Mouse (Mus musculus): Measurements from ENCODE around the gene Spaca4.

Gene Spaca4

DNA sequence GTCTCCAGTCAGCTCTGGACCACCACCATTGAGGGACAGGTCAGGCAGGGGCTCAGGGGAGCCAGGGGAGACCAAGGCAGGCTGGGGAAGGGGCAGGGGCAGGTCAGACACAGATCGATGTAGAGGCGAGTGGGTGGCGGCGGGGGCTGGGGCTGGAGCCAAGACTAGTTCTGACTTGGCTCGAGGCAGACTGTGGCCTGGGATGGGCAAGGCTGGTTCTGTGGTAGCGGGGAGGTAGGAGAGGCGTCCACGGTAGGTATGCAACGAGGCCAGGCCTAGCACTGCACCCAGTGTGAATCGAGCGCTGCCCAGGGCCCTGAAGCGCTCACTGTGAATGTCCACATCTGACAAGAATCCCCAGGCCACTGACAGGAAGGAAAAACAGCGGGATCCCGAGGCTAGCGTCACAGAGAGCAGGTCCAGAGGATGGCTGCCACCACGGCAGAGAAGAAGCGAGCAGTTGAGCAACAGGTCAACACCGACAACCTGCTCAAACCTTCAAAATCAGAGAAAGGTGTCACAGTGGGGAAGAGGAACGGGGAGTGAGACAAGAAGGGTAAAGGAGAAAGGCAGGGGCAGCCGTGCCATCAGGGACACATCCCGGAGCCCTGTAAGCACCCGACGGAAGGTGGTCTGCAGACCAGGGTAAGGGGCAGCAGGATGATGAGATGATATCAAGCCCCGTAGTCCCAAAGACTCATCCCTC is 14.1 kb downstream of the Spaca4 start:
- DNase-seq = peak in 1 of 2 experiments; percentile 63

DNA sequence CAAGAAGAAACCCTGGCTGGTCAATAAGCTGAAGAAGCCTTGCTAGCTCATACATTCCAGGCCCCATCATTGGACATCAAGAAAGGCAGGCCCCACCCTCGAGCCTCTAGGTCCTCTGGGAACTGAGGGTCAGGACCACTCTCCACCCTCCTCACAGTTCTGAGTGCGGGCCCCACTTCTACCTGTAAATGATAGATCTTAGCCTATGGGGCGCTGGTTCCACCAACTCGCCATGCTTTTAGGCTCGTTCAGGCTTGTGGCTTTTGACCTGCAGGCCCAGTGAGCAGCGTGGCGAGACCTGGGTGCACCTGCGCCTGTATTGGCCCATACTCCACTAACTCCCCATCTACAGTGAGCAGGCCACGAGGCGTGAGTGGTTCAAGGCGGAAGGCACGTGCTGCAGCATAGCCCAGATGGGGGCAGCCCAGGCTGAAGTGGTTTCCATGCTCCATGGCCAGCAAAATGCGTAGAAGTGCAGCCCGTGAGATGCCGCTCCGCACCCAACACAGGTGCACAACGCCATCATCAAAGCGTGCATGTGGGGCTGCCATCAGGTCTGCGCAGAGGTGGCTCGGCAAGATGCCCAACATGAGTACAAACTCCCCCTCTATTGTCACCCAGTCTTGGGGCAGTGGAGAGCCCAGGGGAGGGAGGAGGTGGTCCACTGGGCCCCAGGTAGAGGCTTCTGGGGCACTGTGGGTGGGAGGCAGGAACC is 15.0 kb downstream of the Spaca4 start:
- DNase-seq = peak in 1 of 2 experiments; percentile 73

DNA sequence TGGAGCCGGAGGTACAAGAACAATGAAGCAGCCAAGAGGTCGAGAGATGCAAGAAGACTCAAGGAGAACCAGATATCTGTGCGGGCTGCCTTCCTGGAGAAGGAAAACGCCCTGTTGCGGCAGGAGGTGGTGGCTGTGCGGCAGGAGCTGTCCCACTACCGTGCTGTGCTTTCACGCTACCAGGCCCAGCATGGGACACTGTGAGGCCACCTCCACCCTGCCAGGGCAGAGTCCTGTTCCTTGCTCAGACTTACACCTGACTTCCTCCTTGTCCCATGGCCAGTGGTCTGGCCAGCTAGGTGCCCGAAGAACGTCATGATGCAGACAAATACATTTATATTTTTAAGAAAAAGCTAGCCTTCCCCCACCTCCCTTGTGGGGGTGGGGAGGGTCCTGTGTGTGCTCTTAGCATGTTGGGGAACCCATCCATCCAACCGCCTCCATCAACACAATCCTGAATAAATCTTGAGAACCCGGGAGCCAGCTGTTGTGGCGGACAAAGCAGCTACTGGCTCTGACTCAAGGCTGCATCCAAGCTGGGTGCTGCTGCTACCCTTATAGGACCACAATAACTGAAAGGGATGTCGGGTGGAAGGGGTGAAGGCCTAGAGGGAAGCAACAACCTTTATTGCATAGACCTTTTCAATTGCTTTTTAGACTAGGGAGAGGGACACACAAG is 15.8 kb downstream of the Spaca4 start:
- peak in 1 of 2 experiments; percentile 64 for DNase-seq

DNA sequence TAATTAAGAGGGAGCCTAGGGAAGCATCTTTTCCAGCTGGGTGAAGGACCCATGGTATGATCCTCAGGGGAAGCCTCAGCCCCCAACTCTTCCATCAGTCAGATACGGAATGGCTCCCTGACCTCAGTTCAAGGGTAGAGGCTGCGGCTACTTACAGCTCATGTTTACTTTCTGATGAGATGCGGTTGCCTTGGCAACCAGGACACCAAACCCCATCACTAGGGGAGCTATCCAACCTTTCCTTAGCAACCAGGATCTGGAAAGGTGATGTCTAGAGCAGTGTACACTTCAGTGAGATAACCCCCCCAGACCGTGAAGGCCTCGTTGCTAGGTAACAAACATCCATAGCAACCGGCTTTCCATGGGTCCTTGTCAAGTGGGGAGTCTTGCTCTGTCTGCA is 16.6 kb downstream of the Spaca4 start:
- DNase-seq = no peak

DNA sequence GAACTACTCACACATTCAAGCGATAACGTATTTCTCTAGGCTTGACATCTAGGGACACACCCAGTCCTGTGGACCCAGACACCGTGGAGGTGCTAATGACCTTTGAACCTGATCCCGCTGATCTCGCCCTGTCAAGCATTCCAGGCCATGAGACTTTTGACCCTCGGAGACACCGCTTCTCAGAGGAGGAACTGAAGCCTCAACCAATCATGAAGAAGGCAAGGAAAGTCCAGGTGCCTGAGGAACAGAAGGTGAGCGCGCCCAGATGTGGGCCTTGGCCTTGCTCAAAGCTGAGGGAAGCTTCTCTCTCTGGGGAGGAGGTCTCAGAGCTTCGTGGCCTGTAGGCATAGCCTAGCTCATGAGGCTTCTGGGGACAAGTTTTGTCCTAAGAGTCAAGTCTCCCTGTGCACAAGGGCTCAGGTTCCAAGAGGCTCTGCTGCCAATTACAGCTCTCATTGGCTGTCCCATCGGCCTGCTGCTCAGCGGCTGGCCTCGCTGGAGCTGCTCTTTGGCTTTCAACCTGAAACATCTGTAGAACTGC is 17.3 kb downstream of the Spaca4 start:
- DNase-seq = peak; percentile 77 to 93

DNA sequence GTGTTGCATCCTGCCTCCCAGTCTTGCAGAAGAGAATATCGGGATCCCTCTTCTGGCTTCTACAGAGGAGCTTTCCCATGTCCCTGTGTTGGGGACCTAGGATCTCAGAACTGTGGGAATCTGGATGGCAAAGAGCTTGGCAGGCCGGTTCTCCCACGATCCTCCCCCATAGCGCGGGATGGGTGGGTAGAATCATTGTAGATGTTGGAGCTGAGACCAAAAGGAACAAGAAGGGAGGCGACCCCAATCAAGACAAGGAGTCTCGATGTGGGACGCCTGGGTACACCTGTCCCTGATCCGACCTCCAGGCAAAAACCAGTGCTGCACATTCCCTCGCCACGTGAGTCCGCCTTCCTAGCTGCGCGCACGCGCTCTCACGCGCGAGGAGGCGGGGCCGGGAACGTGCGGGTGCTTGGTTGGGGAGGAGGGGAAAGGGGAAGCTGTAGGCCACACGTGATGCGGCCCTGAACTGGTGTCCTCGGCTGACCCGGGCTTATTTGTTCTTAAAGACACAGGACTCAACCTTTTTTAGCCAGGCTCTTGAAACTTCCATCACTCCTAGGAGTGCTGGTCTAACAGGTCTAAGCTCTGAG is 18.1 kb downstream of the Spaca4 start:
- DNase-seq = peak; percentile 99

DNA sequence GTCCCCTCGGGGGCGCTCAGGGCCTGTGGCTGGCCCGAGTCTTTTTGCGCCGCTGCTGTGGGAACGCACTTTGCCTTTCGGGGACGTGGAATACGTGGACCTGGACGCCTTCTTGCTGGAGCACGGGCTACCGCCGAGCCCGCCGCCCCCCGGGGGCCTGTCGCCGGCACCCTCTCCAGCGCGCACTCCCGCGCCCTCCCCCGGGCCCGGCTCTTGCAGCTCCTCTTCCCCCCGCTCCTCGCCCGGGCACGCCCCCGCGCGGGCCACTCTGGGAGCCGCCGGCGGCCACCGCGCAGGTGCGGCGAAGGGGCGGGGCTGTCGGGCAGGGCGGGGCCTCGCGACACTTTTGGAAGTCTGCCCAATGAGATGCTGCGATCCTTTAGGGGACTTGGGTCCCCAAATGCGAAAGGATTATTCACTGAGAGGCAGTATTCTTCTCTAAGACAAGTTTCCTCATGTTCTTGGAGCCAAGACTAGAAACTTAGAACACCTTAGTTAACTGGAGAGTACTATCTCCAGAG is 18.8 kb downstream of the Spaca4 start:
- DNase-seq = peak; percentile 86 to 96

DNA sequence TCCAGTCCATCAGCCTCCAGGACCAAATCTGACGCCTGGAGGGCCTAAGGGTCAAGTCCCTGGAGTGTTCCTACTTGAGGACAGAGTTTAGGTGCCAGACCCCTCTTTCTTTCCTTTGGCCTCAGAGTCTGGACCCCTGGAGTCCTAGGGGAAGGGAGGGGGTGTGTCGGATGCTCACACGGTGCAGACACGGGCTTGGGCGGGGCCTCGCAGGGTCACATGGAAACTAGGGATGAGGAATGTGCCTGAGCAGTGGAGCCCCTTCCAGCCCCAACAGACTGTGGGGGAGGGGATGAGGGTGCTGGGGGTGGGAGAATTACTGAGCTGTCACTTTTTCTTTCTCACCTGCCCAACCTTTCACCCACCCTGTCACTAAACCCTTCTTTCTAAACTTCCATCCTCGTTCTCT is 19.7 kb downstream of the Spaca4 start:
- DNase-seq = peak; percentile 85 to 98

DNA sequence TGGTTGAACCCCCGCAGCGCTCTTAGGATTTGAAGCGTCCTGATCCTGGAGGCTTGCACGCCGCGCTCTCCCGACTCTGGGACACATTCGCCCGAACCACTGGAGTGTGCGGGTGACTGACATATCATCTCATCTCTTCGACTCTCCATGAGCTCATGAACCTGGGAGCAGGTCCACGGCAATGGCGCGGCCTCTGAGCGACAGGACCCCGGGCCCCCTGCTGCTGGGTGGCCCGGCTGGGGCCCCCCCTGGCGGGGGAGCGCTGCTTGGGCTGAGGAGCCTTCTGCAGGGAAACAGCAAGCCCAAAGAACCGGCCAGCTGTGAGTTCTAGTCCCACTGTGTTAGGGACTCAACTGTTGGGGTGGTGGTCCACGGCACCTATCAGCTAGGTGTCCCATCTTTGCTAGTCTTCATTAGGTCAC is 20.2 kb downstream of the Spaca4 start:
- DNase-seq = no peak

DNA sequence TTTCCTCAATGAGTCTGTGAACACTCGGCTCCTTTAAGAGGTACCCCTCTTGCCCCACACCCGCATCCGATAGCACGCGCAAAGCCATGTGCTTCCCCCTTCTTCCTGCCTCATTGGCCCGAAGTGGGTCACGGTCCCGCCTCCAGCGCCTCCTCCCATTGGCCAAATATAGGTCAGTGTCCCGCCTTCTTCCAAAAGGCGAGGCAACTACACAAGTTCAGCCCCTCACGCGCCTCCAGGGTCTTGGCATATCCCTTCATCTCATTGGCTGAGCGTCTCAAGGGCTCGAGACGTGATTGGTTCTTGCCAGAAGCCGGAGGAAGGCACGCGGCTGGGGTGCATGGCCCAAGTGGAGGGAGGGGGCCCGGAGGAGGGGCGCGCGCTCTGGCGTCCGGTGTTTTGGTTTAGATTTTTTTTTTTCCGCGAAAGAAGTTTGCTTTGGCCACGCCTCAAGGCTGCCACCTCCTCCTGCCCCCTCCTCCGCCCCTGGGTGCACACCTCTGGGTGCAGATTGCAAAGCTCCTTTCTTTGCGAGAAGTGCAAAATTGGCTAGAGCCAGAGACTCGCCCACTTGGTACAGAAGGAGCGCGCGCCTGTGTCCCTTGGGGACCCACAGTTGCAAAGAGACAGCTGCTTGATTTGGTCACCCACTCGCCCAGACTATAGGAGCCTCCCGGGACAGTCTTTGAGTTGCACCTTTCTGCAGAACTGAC is 20.7 kb downstream of the Spaca4 start, which contains the start of gene Dbp:
Gene Dbp (plus strand): TSS at position 359 of the 713 bp plus-strand sequence.
- DNase-seq = peak; percentile 99 to 100

DNA sequence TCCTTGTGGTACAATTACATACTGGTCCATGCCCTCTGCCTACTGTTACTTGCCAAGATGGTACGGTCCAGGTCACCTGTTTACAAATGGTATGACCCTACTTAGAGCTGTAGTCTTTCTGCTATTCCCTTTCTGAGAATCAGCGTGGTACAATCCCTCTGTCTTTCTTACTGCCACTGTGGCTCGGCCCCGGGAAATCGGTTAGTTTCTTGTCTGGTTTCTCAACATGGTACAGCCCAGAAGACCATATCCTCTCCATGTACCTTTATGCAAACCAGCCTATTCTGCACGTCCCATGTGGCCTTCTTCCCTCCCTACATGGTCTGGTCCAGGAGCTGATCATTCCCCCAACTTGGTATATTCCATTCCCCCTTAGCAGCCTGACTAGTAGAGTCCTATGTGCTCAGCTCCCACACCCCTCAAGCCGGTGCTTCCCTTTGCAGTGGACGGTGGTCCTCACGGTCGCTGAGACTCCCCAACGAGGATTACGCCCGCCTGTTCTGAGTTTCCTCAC is 21.5 kb downstream of the Spaca4 start:
- peak; percentile 66 to 86 for DNase-seq

DNA sequence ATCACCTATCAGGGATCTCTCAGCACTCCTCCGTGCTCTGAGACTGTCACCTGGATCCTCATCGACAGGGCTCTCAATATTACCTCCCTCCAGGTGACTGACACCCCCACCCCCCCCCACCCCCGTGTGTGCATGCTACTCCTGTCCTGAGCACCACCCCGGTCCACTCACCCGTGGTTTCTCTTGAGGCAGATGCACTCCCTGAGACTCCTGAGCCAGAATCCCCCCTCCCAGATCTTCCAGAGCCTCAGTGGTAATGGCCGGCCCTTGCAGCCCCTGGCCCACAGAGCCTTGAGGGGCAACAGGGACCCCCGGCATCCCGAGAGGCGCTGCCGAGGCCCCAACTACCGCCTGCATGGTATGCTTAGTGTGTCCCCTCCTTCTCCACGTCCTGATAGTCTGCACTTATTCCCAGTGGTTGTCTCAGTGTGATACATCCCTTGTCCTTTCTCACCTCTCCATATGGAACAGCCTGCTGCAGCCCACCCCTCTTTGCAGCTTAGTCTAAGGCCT is 22.0 kb downstream of the Spaca4 start:
- peak in 1 of 2 experiments; percentile 68 for DNase-seq

DNA sequence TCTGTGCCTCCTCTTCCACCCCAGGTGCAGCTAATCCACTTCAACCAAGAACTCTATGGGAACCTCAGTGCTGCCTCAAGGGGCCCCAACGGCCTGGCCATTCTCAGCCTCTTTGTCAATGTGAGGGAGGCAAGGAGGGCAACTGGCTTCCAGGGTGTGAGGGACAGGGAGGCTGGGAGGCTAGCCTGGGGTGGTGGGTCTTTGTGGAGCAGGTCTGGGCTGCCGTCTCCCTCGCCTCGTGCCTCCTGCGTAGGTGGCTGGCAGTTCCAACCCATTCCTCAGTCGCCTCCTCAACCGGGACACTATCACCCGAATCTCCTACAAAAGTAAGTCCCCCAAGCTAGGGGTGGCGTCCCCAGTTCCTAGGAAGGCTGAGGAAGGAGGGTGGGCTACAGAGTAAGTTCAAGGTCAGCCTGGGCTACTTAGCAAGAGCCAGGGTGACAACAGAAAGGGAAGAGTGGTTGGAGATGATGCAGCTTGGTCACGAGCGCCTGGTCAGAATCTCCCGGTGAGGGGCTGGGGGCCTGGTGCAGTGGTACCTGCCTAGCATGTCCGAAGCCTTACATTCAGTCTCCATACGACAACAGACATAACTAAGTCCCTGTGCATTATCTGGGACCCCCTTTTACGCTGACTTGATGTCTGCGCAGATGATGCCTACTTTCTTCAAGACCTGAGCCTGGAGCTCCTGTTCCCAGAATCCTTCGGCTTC is 22.6 kb downstream of the Spaca4 start:
- peak in 1 of 2 experiments; percentile 49 for DNase-seq

DNA sequence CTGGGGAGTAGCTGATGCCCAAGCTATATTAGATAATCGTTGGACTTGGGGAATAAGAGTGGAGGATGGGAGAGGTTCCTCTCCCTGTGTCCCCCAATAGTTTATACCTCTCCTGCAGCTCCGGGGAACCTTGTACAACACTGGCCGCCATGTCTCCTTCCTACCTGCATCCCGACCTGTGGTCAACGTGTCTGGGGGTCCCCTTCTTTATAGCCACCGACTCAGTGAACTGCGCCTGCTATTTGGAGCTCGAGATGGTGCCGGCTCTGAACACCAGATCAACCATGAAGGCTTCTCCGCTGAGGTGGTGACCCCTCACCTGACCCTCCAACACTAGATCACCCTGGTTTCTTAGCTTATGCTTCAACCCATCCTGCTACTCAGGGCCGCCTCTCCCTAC is 23.3 kb downstream of the Spaca4 start:
- peak in 1 of 2 experiments; percentile 46 for DNase-seq

DNA sequence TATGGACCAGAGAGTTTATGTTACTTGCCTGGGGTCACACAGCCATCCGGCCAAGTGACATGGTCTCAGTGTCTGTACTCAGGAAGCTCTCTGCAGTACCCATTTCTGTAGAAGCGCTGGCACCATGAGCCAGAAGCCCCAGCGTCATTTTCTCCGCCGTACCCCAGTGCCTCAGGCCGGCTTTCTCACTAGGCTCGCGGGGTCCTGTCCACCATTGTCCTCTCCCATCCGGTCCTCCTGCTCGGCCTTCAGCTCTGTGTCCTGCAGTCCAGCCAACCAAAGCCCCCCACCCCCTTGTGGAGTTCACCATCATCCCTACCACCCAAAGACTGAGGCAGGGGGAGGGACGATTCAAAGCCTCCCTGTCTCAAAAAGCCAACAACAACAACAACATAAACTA is 24.0 kb downstream of the Spaca4 start:
- peak in 1 of 2 experiments; percentile 54 for DNase-seq

DNA sequence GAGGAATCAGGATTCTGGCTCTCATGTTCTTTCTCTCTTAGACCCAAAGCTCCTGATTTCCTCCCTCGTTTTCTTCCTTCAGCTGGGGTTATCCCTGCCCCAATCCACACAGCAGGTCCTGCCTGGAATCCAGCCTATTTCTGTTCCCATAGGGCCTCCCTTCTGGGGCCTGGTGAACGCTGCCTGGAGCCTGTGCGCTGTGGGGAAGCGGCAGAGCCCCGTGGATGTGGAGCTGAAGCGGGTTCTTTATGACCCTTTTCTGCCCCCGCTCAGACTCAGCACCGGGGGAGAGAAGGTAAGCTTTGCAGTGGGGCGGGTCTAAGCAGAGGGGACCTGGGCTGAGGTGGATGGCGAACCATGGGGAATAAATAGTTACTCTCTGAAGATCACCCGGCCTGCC is 24.5 kb downstream of the Spaca4 start:
- peak in 1 of 2 experiments; percentile 65 for DNase-seq

DNA sequence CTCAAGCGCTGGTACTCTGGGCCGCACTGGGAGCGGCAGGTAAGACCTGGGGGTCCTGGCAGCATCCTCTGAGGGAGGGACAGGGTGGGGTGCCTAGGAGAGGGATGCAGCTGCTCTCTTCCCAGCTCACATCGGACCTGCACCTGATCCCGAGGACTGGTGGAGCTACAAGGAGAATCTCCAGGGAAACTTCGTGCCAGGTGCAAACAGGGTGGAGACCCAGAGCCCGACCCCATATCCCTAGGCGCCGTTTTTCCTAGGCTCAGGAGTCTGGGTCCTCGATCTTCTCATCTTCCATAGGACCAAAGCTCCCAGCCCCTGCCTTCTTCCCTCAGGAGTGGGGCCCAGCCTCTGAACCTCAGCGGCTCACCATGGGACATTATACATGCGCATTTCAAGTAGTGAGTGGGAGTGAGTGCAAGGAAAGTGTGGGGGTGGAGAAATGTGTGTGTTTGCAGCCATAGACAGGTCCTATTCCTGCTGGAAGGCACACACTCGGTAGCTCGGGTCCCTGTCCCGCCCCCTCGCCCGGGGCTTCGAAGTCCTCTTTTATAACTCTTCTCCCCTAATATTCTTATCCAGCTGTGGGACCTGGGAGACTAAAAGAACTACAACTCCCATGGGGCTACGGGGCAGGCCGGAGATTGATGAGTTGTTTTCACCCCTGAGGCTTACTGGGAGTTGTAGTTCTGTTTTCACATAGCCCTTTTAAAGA is 25.2 kb downstream of the Spaca4 start:
- peak; percentile 86 to 87 for DNase-seq

DNA sequence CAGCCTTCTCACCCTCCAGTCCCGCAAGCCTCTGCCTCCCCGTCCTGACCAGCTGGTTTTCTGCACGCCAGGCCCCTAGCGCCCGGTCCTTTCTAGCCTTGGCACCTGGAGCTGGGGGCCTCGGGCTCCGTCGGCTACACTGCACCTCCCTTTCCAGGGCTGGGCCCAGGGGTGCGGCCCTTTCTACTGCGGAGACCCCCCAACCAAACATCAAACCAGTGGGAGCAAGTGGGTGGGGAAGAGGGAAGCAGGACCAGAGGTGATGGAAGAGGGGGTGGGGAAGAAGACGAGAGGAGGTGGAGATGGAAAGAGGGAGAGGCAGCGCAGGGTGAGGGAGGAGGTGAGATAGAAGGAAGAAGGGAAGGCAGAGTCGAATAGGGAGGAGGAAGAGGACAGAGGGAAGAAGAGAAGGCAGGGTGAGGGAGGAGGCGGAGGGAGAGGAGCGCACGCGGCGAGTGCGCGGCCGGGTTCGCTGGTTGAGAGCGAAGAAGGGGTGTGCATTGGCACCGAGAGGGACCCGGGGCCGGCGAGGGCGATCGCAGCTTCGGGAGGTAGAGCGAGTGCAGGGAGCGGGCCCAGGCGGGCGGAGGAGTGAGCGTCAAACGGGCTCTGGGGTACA is 26.0 kb downstream of the Spaca4 start, which contains the start of gene Car11:
Gene Car11 (plus strand): TSS at position 321 of the 619 bp plus-strand sequence.
- DNase-seq = peak in 1 of 2 experiments; percentile 49

DNA sequence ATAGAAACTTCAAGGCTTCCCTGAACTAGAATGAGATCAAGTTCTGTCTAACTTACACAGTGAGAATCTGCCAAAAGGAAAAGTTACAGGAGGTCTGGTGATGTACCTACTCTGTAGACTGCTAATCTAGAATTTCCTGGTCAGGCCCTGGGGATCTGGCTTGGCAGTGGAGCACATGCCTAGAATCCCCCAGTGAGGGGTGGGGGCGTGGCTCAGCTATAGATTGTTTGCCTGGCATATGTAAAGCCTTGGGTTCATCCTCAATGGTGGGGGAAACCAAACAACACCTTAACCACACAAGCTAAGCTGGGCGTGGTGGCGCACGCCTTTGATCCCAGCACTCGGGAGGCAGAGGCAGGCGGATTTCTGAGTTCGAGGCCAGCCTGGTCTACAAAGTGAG is 27.7 kb downstream of the Spaca4 start:
- no peak for DNase-seq
